Mouse (Mus musculus) heart, postnatal 0 days (tissue): Measurements from ENCODE around the gene Fam171a1. TPM values are rescaled to one million over a fixed set of nuclear protein-coding genes. Genes with fewer than 3 reads are reported as not detected.
"Not testable (repeated sequence)": the region's sequence is repeated elsewhere in the genome, so short reads cannot be mapped to it uniquely, and the experiment has no call there.

Source experiments
- ATAC-seq: fragments of 200-750 bp; cut with Nextera tagmentation; 2 replicates; pipeline ENCODE4 v1.8.0; 2017; ENCODE audit warnings: low read depth, moderate number of reproducible peaks, moderate library complexity; ENCODE audit not compliant: insufficient read depth
- DNase-seq: peaks from one replicate; pipeline ENCODE4 v3.0.0-alpha.2; 2016; ENCODE audit warnings: low spot score
- H3K27ac ChIP-seq: fragments of 300-500 bp; sonication (generic); 2 replicates; pipeline ENCODE4 v1.5.1; 2014; ENCODE audit warnings: low read depth, mild to moderate bottlenecking
- H3K27me3 ChIP-seq: fragments of 300-500 bp; sonication (generic); 2 replicates; pipeline ENCODE4 v1.6.1; 2014; ENCODE audit warnings: low read length, mixed read lengths; ENCODE audit not compliant: control insufficient read depth, insufficient read depth
- H3K36me3 ChIP-seq: fragments of 300-500 bp; sonication (generic); replicated peaks from 2 replicates; pipeline ENCODE4 v1.6.1; 2014; ENCODE audit warnings: low read length, mixed read lengths; ENCODE audit not compliant: control insufficient read depth, insufficient read depth
- H3K4me1 ChIP-seq: fragments of 300-500 bp; sonication (generic); 2 replicates; pipeline ENCODE4 v1.6.1; 2014; ENCODE audit warnings: antibody characterized with exemption; ENCODE audit not compliant: control insufficient read depth, insufficient read depth
- H3K4me2 ChIP-seq: fragments of 300-500 bp; sonication (generic); 2 replicates; pipeline ENCODE4 v1.6.1; 2014; ENCODE audit warnings: low read depth, mild to moderate bottlenecking, low read length, moderate library complexity
- H3K4me3 ChIP-seq: fragments of 300-500 bp; sonication (generic); 2 replicates; pipeline ENCODE4 v1.5.1; 2014; ENCODE audit warnings: low read depth, low read length
- H3K9ac ChIP-seq: fragments of 300-500 bp; sonication (generic); replicated peaks from 2 replicates; pipeline ENCODE4 v1.6.1; 2014; ENCODE audit warnings: low read depth, low read length, mixed read lengths
- H3K9me3 ChIP-seq: fragments of 300-500 bp; sonication (generic); replicated peaks from 2 replicates; pipeline ENCODE4 v1.6.1; 2016; ENCODE audit warnings: low read length; ENCODE audit not compliant: control insufficient read depth
- CTCF ChIP-seq: IDR thresholded peaks from 2 replicates; pipeline ENCODE4 v1.5.1; 2016; ENCODE audit warnings: antibody characterized with exemption, control low read depth, low read depth
- EP300 ChIP-seq: IDR thresholded peaks from 2 replicates; pipeline ENCODE4 v1.6.1; 2016; ENCODE audit warnings: antibody characterized with exemption, low read depth
- WGBS: fragments of 180-500 bp; shearing (Covaris S2); extraction: QIAGEN DNeasy Blood & Tissue Kit; methylation state at CpG from one replicate; pipeline ENCODE4 v1.1.7; 2014; 5-methylcytosine and 5-hydroxymethylcytosine counted together
- polyA plus RNA-seq: library from polyadenylated mRNA; unstranded; fragments of >200 nt; fragmentation: Nextera tagmentation; extraction: Ambion mirVana; gene quantifications from 2 replicates; pipeline ENCODE4 v1.2.1, GENCODE M21; 2015
- total RNA-seq: library from RNA; depleted of rRNA; stranded (reverse); fragments of >200 nt; gene quantifications from 2 replicates; pipeline ENCODE4 v1.2.3, GENCODE M21; 2014; ENCODE audit warnings: low replicate concordance; rRNA removed

The Fam171a1 gene
- total RNA-seq (28.1 and 31.1 TPM in 2 replicates), polyA plus RNA-seq (14.8 and 15.4 TPM in 2 replicates)

DNA sequence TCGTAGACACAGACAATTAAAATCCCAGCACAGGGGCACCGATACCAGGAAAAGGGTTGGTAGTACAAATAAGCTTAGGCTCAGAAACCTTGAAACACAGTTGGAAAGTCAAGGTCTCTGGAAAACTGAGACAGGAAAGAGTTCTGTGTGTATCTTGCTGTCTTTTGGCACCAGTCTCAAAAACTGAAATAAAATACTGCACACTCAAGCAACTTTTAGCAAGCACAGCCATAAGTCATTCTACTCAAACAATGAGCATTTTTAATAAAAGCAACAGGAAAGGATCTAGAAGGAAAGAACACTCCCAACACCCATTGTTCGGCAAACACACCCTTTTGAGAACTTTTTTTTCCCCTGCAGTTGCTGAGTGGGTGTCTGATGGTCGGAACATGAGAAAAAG, at the start of gene Fam171a1:
TSS of gene Fam171a1 (plus strand) at position 359 of the 400 bp plus-strand sequence.
- WGBS = 61% methylated on average over 4 of the region's 4 CpGs
- H3K4me1 ChIP-seq = no peaks in the 10 kb centered on the region; the same call in 1 of the 2 replicates
- peak within 1 kb of the TSS; percentile 79 for H3K27ac ChIP-seq
- ATAC-seq = no peak
- H3K9me3 ChIP-seq = no peaks in the 10 kb centered on the region
- H3K36me3 ChIP-seq = no peaks in the 10 kb centered on the region
- H3K4me2 ChIP-seq = peak within 1 kb of the TSS; percentile 18; the same call in 1 of the 2 replicates
- H3K9ac ChIP-seq = no peak within 1 kb of the TSS
- DNase-seq = no peak
- H3K4me3 ChIP-seq = no peak within 1 kb of the TSS
- TF ChIP-seq EP300 (0 out of 2 replicates have a peak, but pooled peaks have one; percentile 27), CTCF (no peak)
- no peaks in the 10 kb centered on the region for H3K27me3 ChIP-seq

DNA sequence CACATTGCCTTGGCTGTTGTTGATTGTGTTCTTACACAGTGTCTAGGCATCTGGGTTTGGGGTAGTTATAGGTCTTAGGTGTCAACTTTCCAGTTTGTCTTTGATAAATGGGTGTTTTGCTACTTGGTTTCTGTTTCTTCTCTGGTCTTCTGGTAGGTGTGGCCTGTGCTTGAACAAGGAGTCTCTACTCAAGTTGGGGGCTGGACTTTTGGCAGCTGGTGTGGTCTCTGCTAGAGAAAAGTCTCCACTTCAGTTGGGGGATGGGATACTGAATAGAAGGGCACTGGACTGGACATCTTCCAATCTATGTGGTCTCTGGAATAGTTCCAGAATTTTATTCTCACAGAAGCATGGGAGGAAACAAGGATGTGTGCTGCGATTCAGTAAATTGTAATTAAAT, 44.9 kb upstream of the Fam171a1 start:
- ATAC-seq (no peak), DNase-seq (no peak)
- H3K27me3 ChIP-seq = no peaks in the 10 kb centered on the region
- WGBS = 93% methylated on average over 1 of the region's 1 CpGs
- H3K4me1 ChIP-seq = no peaks in the 10 kb centered on the region
- no peaks in the 10 kb centered on the region for H3K36me3 ChIP-seq
- H3K4me3 ChIP-seq = no peak overlapping the region
- TF ChIP-seq CTCF (no peak), EP300 (no peak)
- H3K4me2 ChIP-seq = no peak overlapping the region
- no peak overlapping the region for H3K9ac ChIP-seq
- H3K27ac ChIP-seq = no peak overlapping the region
- H3K9me3 ChIP-seq = no peaks in the 10 kb centered on the region

- H3K9me3 ChIP-seq, H3K27me3 ChIP-seq, ATAC-seq, H3K27ac ChIP-seq, H3K4me2 ChIP-seq, H3K9ac ChIP-seq, H3K4me1 ChIP-seq, H3K36me3 ChIP-seq, H3K4me3 ChIP-seq: not testable (repeated sequence)
- DNase-seq = peak; percentile 6
- WGBS = 31% methylated on average over 3 of the region's 3 CpGs
Measured at GRCm38 (mm10) chr2:3088361-3088760, 25.7 kb upstream of the Fam171a1 start.

DNA sequence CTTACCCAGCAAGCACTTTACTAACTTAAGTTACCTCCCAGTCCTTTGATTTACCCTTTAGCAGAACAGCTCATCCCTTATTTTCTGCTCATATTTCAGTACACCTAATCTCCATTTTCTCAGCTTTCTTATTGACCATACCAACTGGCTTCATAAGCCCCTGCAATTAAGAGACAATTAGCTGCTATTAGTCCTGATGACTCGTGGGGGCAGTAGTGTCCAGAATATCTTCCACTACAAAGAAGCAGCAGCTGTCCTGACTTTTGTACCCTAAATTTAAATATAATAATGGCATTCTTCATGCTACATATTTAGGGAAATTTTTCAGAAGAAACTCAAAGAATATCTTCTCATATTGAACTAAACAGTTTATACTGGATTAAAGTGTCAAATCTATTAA, 24.8 kb upstream of the Fam171a1 start:
- H3K9me3 ChIP-seq = no peaks in the 10 kb centered on the region
- ATAC-seq = no peak
- H3K27ac ChIP-seq = no peak overlapping the region
- H3K27me3 ChIP-seq = no peaks in the 10 kb centered on the region
- TF ChIP-seq EP300 = no peak
- TF ChIP-seq CTCF = peak; percentile 63
- 4% methylated on average over 1 of the region's 1 CpGs for WGBS
- no peak overlapping the region for H3K9ac ChIP-seq
- no peak overlapping the region for H3K4me3 ChIP-seq
- H3K4me2 ChIP-seq = no peak overlapping the region
- H3K4me1 ChIP-seq = no peaks in the 10 kb centered on the region
- peak; percentile 41 for DNase-seq
- H3K36me3 ChIP-seq = no peaks in the 10 kb centered on the region

DNA sequence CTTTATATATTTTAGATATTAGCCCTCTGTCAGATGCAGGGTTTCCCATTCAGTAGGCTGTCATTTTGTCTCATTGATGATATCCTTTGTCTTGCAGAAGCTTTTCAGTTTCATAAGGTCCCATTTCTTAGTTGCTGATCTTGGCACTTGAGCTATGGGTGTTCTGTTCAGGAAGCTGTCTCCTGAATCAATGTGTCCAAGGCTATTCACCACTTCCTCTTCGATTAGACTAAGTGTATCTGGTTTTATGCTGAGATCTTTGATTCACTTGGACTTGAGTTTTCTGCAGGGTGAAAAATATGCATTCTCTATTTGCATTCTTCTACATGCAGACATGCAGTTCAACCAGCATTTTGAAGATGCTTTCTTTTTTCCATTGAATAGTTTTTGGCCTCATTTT, 17.9 kb upstream of the Fam171a1 start:
- Histone ChIP-seq H3K36me3 (no peaks in the 10 kb centered on the region), H3K9me3 (0 out of 2 replicates have a peak, but pooled peaks cover 2% of the 10 kb centered on the region), H3K4me3 (no peak overlapping the region), H3K9ac (no peak overlapping the region), H3K4me1 (no peaks in the 10 kb centered on the region), H3K27me3 (no peaks in the 10 kb centered on the region), H3K4me2 (no peak overlapping the region), H3K27ac (no peak overlapping the region)
- TF ChIP-seq CTCF (no peak), EP300 (no peak)
- WGBS = 48% methylated on average over 1 of the region's 1 CpGs
- ATAC-seq (no peak), DNase-seq (no peak)

DNA sequence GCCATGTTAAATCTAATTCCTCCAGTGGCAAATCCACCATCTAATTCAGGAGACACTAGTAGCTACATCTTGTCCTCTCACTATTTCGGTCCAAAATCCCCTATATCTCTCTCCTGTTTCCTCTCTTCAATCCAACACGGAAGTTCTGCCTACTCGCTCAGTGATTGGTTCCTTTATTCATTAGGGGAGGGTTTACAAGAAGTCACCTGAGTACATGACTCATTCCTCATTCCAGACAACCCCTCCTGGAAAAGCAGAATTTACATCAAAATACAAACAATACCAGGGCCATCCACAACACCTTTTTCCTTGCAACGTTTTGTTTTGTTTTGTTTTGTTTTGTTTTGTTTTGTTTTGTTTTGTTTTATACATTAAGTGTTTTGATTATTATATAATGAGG, 14.1 kb upstream of the Fam171a1 start:
- no peaks in the 10 kb centered on the region for H3K27me3 ChIP-seq

More for the DNA sequence above, 14.1 kb upstream of the Fam171a1 start:
- Histone ChIP-seq H3K36me3 (no peaks in the 10 kb centered on the region), H3K4me2 (no peak overlapping the region), H3K4me1 (no peaks in the 10 kb centered on the region), H3K9me3 (0 out of 2 replicates have a peak, but pooled peaks cover 2% of the 10 kb centered on the region), H3K9ac (no peak overlapping the region), H3K27ac (no peak overlapping the region), H3K4me3 (no peak overlapping the region)
- ATAC-seq (no peak), DNase-seq (no peak)
- WGBS = 70% methylated on average over 4 of the region's 4 CpGs
- TF ChIP-seq CTCF (no peak), EP300 (no peak)
